Mouse (Mus musculus): ENCODE results near the gene Duox1.
A peak's percentile ranks its signal among the peaks of the same experiment; 100 is the strongest.

The Duox1 gene

GRCm38 (mm10) chr2:122355389-122355788, 39.9 kb downstream of the Duox1 start:
- DNase-seq (ENCODE audit: low spot score) = no peak

GRCm38 (mm10) chr2:122356187-122356586, 40.7 kb downstream of the Duox1 start:
- no peak for DNase-seq (ENCODE audit: low spot score)

GRCm38 (mm10) chr2:122360310-122360709, 44.8 kb downstream of the Duox1 start:
- no peak for DNase-seq (ENCODE audit: low spot score)

DNA sequence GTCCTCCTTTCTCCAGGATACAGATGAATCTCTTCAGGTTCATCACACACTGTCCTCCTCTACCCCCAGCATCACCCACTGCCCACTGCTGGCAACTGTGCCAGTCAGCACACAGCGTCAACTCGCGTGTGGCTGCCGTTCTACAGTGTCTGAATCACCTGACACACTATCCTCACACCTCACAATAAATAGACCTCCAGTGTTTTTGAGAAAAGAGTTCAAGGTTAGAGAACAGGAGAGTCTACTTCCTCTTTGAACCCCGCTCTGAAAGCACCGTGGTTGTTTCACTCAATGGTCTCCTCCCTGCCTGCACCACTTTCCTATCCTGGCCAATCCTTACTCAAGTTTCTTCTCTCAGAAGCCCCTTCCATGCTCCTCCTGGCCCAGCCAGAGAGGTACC, 45.7 kb downstream of the Duox1 start:
- no peak for DNase-seq (ENCODE audit: low spot score)

- no peak for DNase-seq (ENCODE audit: low spot score)
These were observed 46.6 kb downstream of the Duox1 start for GRCm38 (mm10) chr2:122361868-122362621.

- DNase-seq (ENCODE audit: low spot score) = no peak
These were observed 47.4 kb downstream of the Duox1 start for GRCm38 (mm10) chr2:122362622-122363523.

- DNase-seq (ENCODE audit: low spot score) = no peak
These were observed 49.0 kb downstream of the Duox1 start for GRCm38 (mm10) chr2:122364352-122364944.

- DNase-seq (ENCODE audit: low spot score) = no peak
These were observed 49.9 kb downstream of the Duox1 start for GRCm38 (mm10) chr2:122365244-122365866.

GRCm38 (mm10) chr2:122366039-122366438, 50.6 kb downstream of the Duox1 start:
- no peak for DNase-seq (ENCODE audit: low spot score)

DNA sequence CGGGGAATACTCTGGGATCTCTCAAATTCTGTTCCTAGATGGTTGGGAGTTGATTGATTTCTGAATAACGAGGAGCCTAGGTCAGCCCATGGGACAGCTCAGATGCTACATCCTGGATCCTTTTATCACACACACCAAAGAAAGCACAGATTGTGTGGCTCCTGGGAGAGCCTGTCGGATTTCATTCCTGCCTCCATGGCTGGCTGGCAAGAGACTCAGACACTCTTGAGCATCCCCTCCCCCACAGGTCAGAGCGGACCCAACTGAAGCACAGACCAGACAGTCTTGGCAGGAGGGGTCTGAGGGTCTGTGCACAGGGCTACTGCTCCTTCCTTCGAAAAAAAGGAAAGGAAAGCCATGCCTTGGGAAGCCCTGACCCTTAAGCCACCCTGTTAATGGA, 51.2 kb downstream of the Duox1 start:
- no peak for DNase-seq (ENCODE audit: low spot score)

- no peak for DNase-seq (ENCODE audit: low spot score)
These were observed 51.7 kb downstream of the Duox1 start for GRCm38 (mm10) chr2:122367181-122367580.

DNA sequence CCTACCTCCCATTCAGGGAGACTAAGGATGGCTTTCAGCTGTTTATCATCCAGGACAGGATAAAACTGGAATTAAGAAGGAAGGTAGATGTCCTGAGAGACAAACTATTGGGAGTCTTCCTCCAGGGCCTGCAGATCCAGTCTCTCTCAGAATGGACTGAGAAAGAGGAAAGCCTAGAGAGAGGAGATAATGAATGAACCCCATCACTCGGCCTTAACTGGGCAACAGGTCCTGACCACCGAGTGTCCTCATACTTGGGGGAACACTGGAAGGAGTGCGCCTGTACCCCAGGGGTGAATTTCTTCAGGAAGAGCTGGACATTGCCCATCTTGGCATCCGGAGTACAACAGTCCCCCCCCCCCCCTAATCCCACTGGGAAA, 52.2 kb downstream of the Duox1 start:
- no peak for DNase-seq (ENCODE audit: low spot score)

GRCm38 (mm10) chr2:122368081-122368971, 52.9 kb downstream of the Duox1 start:
- no peak for DNase-seq (ENCODE audit: low spot score)

DNA sequence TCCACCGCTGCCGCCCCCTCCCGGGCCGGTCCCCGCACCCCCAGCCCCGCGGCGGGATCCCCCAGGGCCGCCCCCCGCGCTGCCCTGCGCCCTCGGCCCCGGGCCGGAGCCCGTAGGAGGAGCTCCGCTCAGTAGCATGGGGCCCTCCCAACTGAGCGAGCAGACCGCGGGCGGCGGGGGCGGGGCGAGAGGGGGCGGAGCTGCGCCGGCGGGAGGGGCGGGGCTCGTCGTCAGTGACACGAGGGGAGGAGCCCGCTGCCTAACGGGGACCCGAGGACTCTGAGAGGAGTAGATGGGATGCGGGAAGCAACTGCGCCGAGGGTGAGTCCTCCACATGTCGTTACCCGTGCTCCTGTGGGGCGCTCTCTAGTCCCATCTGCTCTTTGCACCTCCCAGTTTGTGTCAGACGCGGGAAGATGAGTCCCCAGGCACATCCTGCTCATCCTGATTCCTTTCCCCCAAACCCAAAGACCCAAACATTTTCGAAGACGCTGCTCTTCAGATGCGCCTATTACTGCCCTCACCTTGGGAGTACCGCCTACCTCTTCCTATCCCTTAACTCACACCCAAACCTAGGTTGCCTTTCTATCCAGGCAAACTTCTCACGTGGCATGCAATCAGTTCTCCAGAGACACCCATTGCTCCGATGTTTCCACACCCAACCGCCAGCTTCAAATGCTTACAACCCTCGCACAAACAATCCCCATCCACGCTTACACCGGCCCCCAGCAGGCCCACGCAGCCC, 53.7 kb downstream of the Duox1 start, which contains the start of gene Shf:
TSS of gene Shf (minus strand) at position 168 of the 745 bp plus-strand sequence.
- DNase-seq (ENCODE audit: low spot score) = peak; percentile 84

GRCm38 (mm10) chr2:122370101-122370750, 54.8 kb downstream of the Duox1 start:
- DNase-seq (ENCODE audit: low spot score) = no peak

DNA sequence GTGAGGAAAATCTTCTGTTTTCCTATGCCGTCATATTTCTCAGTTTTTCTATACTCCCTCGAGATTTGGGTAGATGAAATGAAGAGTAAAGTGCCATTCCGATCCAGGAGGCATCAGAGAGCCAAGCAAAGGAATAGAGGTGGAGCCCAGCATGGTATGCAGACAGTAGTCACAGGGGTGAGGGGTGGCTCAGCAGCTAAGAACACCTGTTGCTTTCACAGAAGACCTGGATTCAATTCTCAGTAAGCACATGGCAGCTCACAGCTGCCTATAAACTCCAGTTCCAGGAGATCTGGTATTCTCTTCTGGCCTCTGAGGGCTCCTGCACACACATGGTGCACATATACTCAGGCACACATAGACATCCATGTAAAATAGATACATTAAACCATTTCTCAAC, 56.6 kb downstream of the Duox1 start:
- DNase-seq (ENCODE audit: low spot score) = no peak

- DNase-seq (ENCODE audit: low spot score) = no peak
These were observed 57.1 kb downstream of the Duox1 start for GRCm38 (mm10) chr2:122372541-122372940.

DNA sequence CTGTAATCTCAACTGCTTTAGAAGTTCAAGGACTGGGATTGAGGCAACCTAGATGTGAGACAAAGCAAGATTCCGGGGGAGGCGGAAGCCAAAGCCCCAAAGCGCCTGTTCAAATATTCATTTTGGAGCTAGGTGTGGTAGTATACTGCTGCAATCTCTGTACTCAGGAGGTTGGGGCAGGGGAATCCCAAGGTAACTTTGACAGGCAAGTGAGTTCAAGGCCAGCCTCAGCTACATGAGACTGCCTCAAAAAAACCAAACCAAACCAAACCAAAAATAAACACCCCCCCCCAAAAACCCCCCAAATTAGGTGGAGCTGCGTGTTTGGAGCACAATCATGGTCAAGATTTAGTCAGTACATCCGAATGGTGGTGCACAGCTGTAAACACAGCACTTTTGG, 58.5 kb downstream of the Duox1 start:
- DNase-seq (ENCODE audit: low spot score) = no peak

DNA sequence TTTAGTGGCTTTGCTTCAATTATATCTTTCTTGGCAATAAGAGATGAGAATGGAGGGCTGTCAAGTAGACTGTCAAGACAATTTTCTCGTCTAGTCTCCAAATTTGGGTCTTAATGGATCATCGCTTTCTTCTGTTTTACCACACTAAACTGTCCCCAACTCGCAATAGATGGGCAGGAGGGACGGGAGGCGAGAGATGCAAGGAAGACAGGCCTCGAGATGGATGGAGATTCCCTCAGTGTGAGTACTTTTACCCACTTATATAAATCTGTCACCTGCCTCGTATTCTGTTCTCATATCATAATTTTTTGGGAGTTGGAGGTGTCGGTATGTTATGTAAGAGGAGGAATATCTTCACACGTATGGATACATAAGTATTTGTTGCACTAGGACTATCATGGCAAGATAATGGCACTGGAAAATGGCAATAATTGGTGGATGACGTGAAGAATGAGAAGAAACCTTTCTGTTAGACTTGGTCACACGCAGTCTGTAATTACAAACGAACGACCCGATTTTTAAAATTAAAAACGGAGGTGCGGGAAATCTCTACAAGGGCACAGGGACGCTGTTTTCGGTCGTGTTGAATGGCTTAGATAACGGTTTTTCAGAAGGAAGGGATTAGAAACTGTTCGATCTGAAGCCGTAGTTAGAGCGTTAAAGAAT, 59.3 kb downstream of the Duox1 start:
- no peak for DNase-seq (ENCODE audit: low spot score)
